Mouse (Mus musculus) limb, embryonic 14.5 days (tissue): ENCODE data around the gene Setdb1. TPM values are rescaled to one million over a fixed set of nuclear protein-coding genes. Genes with fewer than 3 reads are reported as not detected.

Experiments used
- ATAC-seq: fragments of 200-750 bp; cut with Nextera tagmentation; 2 replicates; pipeline ENCODE4 v1.8.0; 2017; ENCODE audit warnings: low read depth, moderate number of reproducible peaks, moderate TSS enrichment; ENCODE audit not compliant: low FRiP score
- DNase-seq: peaks from one replicate; pipeline ENCODE4 v3.0.0-alpha.2; 2015; ENCODE audit warnings: low spot score
- H3K27ac ChIP-seq: fragments of 300-500 bp; sonication (generic); replicated peaks from 2 replicates; pipeline ENCODE4 v1.5.1; 2014; ENCODE audit warnings: low read depth, mild to moderate bottlenecking, low read length, moderate library complexity, mixed read lengths
- H3K27me3 ChIP-seq: fragments of 300-500 bp; sonication (generic); 2 replicates; pipeline ENCODE4 v1.6.1; 2014; ENCODE audit warnings: low read length, mixed read lengths; ENCODE audit not compliant: control insufficient read depth, insufficient read depth
- H3K36me3 ChIP-seq: fragments of 300-500 bp; sonication (generic); 2 replicates; pipeline ENCODE4 v1.6.1; 2014; ENCODE audit warnings: mild to moderate bottlenecking, low read length, moderate library complexity, mixed read lengths; ENCODE audit not compliant: control insufficient read depth, insufficient read depth
- H3K4me1 ChIP-seq: fragments of 300-500 bp; sonication (generic); 2 replicates; pipeline ENCODE4 v1.6.1; 2014; ENCODE audit warnings: antibody characterized with exemption, low read length, mixed read lengths; ENCODE audit not compliant: control insufficient read depth, insufficient read depth
- H3K4me2 ChIP-seq: fragments of 300-500 bp; sonication (generic); replicated peaks from 2 replicates; pipeline ENCODE4 v1.6.1; 2014; ENCODE audit warnings: low read depth, mild to moderate bottlenecking, low read length, moderate library complexity; ENCODE audit not compliant: severe bottlenecking
- H3K4me3 ChIP-seq: fragments of 300-500 bp; sonication (generic); replicated peaks from 2 replicates; pipeline ENCODE4 v1.5.1; 2014; ENCODE audit warnings: low read length
- H3K9ac ChIP-seq: fragments of 300-500 bp; sonication (generic); 2 replicates; pipeline ENCODE4 v1.6.1; 2014; ENCODE audit warnings: mild to moderate bottlenecking, low read depth, low read length, moderate library complexity; ENCODE audit not compliant: severe bottlenecking
- H3K9me3 ChIP-seq: fragments of 300-500 bp; sonication (generic); 2 replicates; pipeline ENCODE4 v1.6.1; 2016; ENCODE audit warnings: low read length; ENCODE audit not compliant: control insufficient read depth
- POLR2A ChIP-seq: fragments of 200-500 bp; IDR thresholded peaks from 2 replicates; pipeline ENCODE4 v1.8.0; 2012; ENCODE audit warnings: inconsistent platforms, mild to moderate bottlenecking, moderate library complexity, borderline replicate concordance; ENCODE audit not compliant: insufficient read depth, insufficient read length; ENCODE audit errors: extremely low read depth
- WGBS: fragments of 180-500 bp; shearing (Covaris S2); extraction: QIAGEN DNeasy Blood & Tissue Kit; methylation state at CpG from one replicate; pipeline ENCODE4 v1.1.7; 2014; 5-methylcytosine and 5-hydroxymethylcytosine counted together
- polyA plus RNA-seq, 2 experiments: library from polyadenylated mRNA; depleted of rRNA in 1 of 2; stranded (reverse) in 1 of 2; unstranded in 1 of 2; fragments of >200 nt; fragmentation: Nextera tagmentation in 1 of 2; extraction: Ambion mirVana in 1 of 2; gene quantifications; 2 replicates each; pipeline versions ENCODE4 v1.2.1 to v1.2.3; 2012 to 2014

Gene Setdb1
- polyA plus RNA-seq, 2 experiments: 44.2 to 56.2 TPM

DNA sequence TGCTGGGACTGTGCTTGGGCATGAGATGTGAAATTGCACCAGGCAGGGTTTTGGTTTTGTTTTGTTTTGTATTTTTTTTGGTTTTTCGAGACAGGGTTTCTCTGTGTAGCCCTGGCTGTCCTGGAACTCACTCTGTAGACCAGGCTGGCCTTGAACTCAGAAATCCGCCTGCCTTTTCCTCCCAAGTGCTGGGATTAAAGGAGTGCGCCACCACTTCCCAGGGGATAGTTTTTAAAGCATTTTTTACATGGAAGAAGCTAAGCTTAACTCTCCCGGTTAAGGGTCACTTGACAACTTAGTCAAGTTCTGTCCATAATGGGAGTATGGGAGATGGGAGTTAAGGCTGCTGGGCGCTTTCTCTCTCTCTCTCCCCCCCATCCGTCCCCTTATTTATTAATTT is 42.9 kb downstream of the Setdb1 start:
- peak overlapping the region; percentile 99 for H3K9ac ChIP-seq
- no peak for TF ChIP-seq POLR2A
- WGBS: 64% methylated on average over 6 of the region's 6 CpGs
- H3K27ac ChIP-seq: no peak overlapping the region
- peaks cover 23% of the 10 kb centered on the region for H3K4me1 ChIP-seq
- peaks cover 4% of the 10 kb centered on the region; the same call in 1 of the 2 replicates for H3K36me3 ChIP-seq
- no peak for ATAC-seq
- H3K27me3 ChIP-seq: no peaks in the 10 kb centered on the region
- peak overlapping the region; percentile 84; the same call in 1 of the 2 replicates for H3K4me2 ChIP-seq
- H3K4me3 ChIP-seq: peak overlapping the region; percentile 94
- no peak for DNase-seq
- H3K9me3 ChIP-seq: no peaks in the 10 kb centered on the region

GRCm38 (mm10) chr3:95313476-95313875 is 43.5 kb downstream of the Setdb1 start:
- no peak overlapping the region for H3K4me3 ChIP-seq
- DNase-seq: no peak

DNA sequence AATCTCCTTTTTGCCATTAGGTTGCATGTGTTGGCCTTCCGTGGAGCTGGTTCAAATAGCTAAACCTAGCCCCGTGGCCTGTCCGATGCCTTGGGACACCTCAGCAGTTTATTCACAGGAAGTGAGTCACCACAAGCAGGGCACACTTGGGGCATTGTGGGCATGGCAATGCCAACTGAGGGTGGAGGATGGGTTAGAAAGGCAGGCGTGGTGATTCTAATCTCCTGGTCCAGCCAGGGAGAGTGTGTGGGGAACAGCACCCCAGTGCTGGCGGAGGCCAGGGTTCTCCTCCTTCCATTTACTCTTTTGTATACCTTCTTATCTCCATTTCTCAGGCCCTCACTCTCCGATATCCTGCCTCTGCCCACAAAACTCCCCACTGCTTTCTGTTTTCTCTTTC is 44.4 kb downstream of the Setdb1 start:
- TF ChIP-seq POLR2A: no peak

More at GRCm38 (mm10) chr3:95313476-95313875, 43.5 kb downstream of the Setdb1 start:
- Histone ChIP-seq H3K36me3 (peaks cover under 1% of the 10 kb centered on the region; the same call in 1 of the 2 replicates), H3K9ac (no peak overlapping the region), H3K4me1 (peaks cover 19% of the 10 kb centered on the region), H3K27me3 (no peaks in the 10 kb centered on the region), H3K9me3 (no peaks in the 10 kb centered on the region), H3K4me2 (no peak overlapping the region), H3K27ac (no peak overlapping the region)
- WGBS: 37% methylated on average over 7 of the region's 7 CpGs
- TF ChIP-seq POLR2A: no peak
- ATAC-seq: no peak

DNA sequence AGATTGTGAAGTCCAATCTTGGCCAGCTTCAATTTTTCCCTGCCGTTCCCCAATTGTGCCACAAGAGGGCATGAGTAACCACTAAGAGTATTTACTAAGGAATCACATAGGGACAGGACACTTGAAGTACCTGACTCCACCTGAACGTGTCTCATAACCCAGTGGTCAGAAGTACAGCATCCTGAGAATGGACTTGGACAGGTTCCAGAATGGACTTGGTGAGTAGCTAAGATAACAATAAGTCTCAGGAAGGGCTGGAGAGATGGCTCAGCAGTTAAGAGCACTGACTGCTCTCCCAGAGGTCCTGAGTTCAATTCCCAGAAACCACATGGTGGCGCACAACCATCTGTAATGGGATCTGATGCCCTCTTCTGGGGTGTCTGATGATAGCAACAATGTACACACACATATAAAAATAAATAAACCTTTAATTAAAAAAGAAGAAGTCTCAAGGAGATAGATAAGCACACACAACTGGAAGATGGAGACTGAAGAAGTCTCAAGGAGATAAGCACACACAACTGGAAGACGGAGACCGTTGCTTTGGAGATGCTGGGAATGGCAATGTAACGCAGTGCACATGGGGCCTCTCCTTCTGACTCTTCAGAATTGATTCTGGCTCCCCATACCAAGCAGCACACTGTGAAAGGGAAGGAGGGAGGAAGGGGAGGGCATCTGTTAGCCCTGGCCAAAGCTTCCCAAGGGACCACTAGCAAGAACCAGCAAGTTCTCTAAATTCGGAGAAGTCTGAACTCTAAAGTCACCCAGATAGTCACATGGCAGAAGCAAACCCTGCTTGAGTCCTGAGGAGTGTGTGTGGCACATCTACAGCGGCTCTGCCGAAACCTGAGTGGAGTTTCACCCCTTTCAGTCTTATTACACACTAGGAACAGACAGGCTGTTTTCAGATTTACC is 45.8 kb downstream of the Setdb1 start:
- Histone ChIP-seq H3K27ac (no peak overlapping the region), H3K4me2 (no peak overlapping the region), H3K9ac (no peak overlapping the region), H3K36me3 (no peaks in the 10 kb centered on the region), H3K27me3 (no peaks in the 10 kb centered on the region), H3K9me3 (no peaks in the 10 kb centered on the region), H3K4me3 (no peak overlapping the region), H3K4me1 (peaks cover 4% of the 10 kb centered on the region)
- DNase-seq: peak; percentile 76
- no peak for ATAC-seq
- TF ChIP-seq POLR2A: no peak
- 65% methylated on average over 9 of the region's 9 CpGs for WGBS

More for the DNA sequence above, 44.4 kb downstream of the Setdb1 start:
- H3K27ac ChIP-seq: no peak overlapping the region
- WGBS: 74% methylated on average over 6 of the region's 6 CpGs
- no peaks in the 10 kb centered on the region for H3K9me3 ChIP-seq
- DNase-seq (no peak), ATAC-seq (no peak)
- no peak overlapping the region for H3K4me2 ChIP-seq
- H3K27me3 ChIP-seq: no peaks in the 10 kb centered on the region
- peaks cover 15% of the 10 kb centered on the region for H3K4me1 ChIP-seq
- H3K4me3 ChIP-seq: no peak overlapping the region
- H3K9ac ChIP-seq: no peak overlapping the region
- no peaks in the 10 kb centered on the region for H3K36me3 ChIP-seq

GRCm38 (mm10) chr3:95310496-95310895 is 46.5 kb downstream of the Setdb1 start:
- no peaks in the 10 kb centered on the region for H3K9me3 ChIP-seq
- no peaks in the 10 kb centered on the region for H3K36me3 ChIP-seq
- no peak for TF ChIP-seq POLR2A
- no peak overlapping the region for H3K4me3 ChIP-seq
- no peaks in the 10 kb centered on the region for H3K4me1 ChIP-seq
- no peak overlapping the region for H3K9ac ChIP-seq
- H3K27ac ChIP-seq: no peak overlapping the region
- H3K27me3 ChIP-seq: no peaks in the 10 kb centered on the region
- no peak for DNase-seq
- 73% methylated on average over 3 of the region's 3 CpGs for WGBS
- H3K4me2 ChIP-seq: no peak overlapping the region
- ATAC-seq: no peak
